Mouse (Mus musculus) heart, postnatal 36 days (tissue): ENCODE data around the gene P3h3. TPM values are rescaled to one million over a fixed set of nuclear protein-coding genes. Genes with fewer than 3 reads are reported as not detected.
"Not testable (repeated sequence)": the region's sequence is repeated elsewhere in the genome, so short reads cannot be mapped to it uniquely, and the experiment has no call there.

Source experiments
- DNase-seq, 2 experiments: peaks; one replicate each; pipeline ENCODE4 v3.0.0; 2021 to 2022
- intact Hi-C: fragments of 180-260 bp; cut with DNase I; formaldehyde crosslinking; loops from one replicate; pipeline ENCODE4 v1.15.1; 2025
- total RNA-seq, 2 experiments: library from RNA; stranded (reverse); gene quantifications; 2 replicates each; pipeline ENCODE4 v1.2.3; 2021

The P3h3 gene
- total RNA-seq, 2 experiments from 2014 or later: 10.7 to 11.6 TPM

GRCm38 (mm10) chr6:124836411-124836810, 21.1 kb downstream of the P3h3 start:
- DNase-seq: no peak
- intact Hi-C loops: no loop called here

GRCm38 (mm10) chr6:124835531-124835930, 22.0 kb downstream of the P3h3 start:
- intact Hi-C loops: no loop called here
- no peak for DNase-seq

- intact Hi-C loops: no loop called here
- DNase-seq: no peak
These were observed 23.0 kb downstream of the P3h3 start for GRCm38 (mm10) chr6:124834512-124835081.

GRCm38 (mm10) chr6:124831649-124832048, 25.9 kb downstream of the P3h3 start:
- no peak for DNase-seq
- intact Hi-C loops: no loop called here

- intact Hi-C loops, DNase-seq: not testable (repeated sequence)
These were observed 26.4 kb downstream of the P3h3 start for GRCm38 (mm10) chr6:124831199-124831598.

GRCm38 (mm10) chr6:124829799-124830700, 27.5 kb downstream of the P3h3 start:
- DNase-seq: peak; percentile 91 to 92
- intact Hi-C loops: no loop called here

DNA sequence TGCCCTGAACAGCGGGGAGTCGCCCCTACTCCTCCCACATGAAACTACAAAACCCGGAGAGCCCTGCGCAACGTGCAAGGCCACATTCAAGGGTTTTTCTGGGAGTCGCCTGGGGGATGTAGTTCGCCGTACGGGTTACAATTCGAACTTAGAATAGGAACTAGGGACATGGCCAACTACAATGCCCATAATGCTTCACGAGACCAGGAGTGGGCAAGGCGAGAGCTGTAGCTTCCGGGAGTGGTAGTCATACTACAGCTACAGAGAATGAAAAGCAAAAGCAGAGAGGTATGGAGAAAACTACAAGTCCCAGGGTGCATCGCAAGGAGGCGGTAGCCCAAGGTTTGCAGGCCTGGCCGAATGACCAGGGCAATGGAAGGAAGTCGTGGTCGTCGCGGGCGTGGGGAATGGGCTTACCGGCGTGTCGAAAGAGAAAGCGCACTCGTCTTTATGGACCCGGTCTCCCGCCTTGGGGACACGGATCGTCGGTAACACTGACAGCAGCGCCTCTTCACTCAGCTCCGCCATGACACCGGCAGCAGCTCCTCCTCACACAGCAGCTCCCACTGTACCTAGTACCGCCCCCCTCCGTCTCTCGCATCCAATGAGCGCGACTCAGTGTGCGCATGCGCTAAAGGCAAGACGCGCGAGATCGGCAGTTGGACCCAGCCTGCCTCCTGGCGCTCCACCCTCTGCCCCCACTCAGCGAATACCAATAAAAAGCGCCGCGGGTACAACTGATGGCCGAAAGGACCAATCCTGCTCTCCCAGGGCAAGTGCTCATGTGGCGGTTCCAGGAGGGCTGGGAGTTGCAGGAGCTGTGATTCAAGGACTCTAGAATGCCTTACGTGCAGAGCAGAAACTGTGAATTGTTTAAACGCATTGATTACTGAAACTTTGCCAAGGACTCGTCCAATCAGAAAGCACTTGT, 28.4 kb downstream of the P3h3 start, which contains the start of the genes Usp5 and Cdca3:
Usp5 (minus strand) TSS at position 617 of the 931 bp plus-strand sequence.
Cdca3 (plus strand) TSS at position 680 of the 931 bp plus-strand sequence.
- peak; percentile 94 to 98 for DNase-seq
- intact Hi-C loops: no loop called here

DNA sequence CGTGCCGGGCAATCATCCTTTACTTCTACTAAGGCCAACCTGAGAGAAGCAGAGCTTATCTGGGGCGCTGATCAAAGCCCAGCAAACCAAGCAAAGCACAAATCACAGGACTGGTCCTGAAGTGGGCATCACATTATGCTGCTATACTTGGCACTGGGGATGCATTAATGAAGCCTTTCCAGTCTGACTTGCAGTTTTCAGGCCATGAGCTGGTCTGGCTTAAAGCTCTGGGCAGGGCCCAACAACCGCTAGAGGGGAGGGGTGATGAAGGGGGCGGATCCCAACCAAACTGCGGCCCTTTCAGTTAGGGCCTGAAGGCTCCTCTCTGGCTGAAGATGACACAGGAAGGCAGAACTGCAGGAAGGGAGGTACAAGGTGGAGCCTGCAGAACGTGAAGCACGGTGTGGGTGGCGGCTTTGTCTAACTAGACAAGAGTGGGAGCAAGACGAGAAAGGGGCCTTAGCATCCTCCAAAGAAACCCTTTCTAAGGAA, 29.4 kb downstream of the P3h3 start:
- intact Hi-C loops: no loop called here

DNA sequence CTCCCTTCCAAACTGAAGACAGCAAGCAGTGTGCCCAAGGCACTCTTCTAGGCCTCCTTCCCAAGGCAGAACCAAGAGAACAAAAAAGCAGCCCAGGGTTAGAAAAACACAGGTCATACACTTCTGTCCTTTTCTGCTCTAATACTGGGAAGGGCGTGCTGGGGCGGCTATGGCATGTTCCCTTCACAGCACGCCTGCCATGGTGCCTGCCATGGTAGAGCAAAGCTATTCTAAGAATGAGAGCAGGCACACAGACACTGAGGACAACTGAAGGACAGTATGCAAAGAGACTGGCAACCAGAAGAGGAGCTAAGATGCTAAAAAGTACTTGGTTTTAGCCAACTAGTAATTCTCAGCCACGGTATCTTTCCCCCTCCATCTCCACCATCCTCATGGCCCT, 35.5 kb downstream of the P3h3 start:
- intact Hi-C loops: no loop called here
- no peak for DNase-seq

More for the DNA sequence above, 29.4 kb downstream of the P3h3 start:
- no peak for DNase-seq

DNA sequence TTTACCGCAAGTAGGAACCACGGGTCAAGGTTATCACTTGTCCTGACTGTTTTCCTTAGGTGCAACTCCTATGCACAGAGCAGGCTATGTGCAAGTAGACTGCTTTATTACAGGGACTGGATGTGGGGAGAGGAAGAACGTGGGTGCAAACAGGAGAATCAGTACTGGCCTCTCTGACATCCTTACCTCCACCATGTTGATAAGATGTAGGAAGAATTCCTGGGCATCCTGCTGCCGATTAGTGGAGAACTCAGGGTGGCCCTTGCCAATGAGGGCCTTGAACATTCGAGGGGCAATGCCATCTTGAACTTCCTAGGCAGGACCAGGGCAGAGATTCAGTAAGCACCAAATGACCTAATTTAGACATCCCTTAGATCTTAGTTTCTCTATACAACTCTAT, 36.7 kb downstream of the P3h3 start:
- intact Hi-C loops: no loop called here
- DNase-seq: no peak

DNA sequence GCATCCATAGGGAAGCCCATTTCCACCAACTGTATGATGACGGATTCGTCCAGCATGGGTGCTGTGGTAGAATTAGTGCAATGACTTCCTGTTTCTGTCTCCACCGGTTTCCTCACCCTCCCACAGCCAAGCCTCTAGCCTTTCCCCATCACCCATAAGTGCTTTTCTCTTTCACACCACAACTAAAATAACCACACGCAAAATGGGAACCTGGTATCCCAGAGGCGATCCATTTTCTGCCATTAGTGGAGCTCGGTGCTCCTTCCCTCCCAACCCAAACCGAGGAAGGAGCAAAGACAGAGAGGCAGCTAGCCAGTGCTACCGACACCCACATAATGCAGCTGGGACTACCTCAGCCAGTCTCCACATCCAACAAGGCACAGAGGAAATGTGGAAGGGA, 39.6 kb downstream of the P3h3 start:
- intact Hi-C loops: no loop called here
- DNase-seq: no peak

- no peak for DNase-seq
- intact Hi-C loops: no loop called here
These were observed 40.0 kb downstream of the P3h3 start for GRCm38 (mm10) chr6:124817563-124817962.

- intact Hi-C loops: no loop called here
- DNase-seq: no peak
These were observed 40.4 kb downstream of the P3h3 start for GRCm38 (mm10) chr6:124817125-124817524.

- intact Hi-C loops: no loop called here
- DNase-seq: no peak
These were observed 40.9 kb downstream of the P3h3 start for GRCm38 (mm10) chr6:124816611-124817010.

GRCm38 (mm10) chr6:124814858-124815774, 42.4 kb downstream of the P3h3 start:
- no peak for DNase-seq
- intact Hi-C loops: no loop called here

DNA sequence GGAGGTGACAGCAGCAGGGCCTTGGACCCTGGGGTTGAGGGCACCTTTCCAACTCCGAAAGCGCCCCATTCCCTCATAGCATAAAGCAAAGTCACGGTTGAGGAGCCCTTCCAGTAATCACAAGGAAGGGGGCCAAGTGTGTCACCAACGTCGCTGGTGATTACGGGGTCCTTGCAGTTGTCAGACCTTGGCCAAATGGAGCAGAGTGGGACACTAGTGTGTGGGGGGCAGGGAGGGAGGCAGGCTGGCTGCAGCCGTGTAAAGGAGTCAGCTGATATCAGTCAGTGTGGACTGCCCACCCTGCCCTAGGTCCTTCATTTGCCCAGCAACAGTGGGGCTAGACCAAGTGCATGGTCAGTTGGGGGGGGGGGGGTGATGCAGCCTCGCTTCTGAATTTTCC, 43.1 kb downstream of the P3h3 start:
- intact Hi-C loops: no loop called here
- DNase-seq: no peak

DNA sequence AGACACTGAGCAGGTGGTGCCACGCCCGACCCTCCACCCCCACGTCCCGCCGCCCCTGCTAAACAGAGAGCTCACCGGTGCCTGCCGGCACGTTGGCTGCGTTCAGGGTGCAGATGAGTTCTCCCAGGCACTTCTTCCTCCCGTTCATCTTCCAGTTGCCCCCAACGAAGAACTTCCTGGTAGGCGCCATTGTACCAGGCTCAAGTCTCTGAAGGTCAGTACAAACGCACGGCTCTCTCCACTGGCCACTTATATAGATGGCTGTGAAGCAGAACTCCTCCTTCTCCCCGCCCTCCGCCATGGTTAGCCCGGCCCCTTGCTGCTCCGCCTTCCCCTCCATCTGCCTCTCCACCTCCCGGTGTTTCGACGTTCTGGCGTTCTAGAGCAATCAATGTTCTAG, 43.6 kb downstream of the P3h3 start, which contains the start of gene Tpi1:
Tpi1 (minus strand) TSS at position 364 of the 400 bp plus-strand sequence.
- intact Hi-C loops: no loop called here
- DNase-seq: peak; percentile 90 to 91

DNA sequence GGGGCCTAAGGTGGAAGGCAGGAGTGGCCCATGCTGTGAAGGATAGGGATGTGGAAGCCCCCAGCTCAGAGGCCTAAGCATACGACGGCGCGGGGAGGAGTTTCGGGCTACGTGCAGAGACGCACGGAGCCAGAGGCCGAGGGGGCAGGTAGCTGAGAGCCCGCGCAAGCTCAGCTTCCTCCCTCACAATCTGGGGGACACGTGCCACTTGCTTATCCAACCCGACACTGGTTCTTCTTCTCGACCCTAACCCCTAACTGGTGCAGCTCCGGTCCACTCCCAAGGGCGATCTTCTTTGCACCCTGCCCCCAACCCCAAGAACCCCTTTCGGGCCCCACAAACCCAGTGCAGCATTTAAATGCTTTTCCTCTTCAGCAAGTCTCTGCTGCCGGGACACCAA, 44.1 kb downstream of the P3h3 start:
- DNase-seq: peak; percentile 57 to 65
- intact Hi-C loops: no loop called here

DNA sequence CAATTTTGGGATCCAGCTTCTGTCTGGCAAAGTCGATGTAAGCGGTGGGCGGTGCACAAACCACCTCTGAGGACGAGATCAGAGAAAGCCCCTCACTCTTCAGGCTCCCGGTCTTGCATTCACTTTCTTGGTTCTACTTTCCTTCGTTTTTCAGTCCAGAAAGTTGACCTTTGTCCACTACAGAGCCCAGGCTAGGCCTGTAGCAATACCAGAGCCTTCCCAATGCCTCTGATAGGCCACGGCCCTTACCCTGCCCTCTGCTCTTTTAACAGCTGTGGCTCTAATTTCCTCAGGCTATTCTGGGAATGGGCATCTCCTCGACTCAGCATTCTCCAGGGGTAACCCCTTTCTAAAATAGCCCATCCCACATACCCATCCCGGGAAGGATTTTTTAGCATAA, 44.7 kb downstream of the P3h3 start:
- intact Hi-C loops: no loop called here
- DNase-seq: no peak
